Comparison of ENCODE assay signal across 7 mouse cellular contexts in the genomic region with DNA sequence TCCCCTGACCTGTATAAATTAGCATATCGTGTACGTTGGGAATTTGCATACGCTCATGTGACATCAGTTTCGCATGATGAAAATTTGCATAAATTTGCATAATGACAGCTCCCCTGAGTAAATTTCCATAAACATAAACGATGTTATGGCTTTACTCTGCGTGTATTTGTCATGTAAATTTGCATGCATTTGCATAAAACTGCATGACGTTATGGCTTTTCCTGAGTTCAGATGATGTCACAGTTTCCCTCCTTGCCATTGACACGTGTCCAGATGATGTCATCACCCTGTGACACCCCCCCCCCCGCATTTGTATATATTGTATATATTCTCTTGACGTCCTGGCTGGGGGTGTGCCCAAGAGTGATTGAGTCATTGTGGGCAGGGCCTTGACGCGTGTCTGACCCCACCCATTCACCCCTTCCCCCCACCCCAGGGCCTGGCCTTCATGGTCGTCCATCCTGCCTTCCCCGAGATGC.
DNase-seq lines count a peak whose midpoint lies in the region; ATAC-seq and TF ChIP-seq lines count a peak whose summit lies in the region.

No protein-coding gene starts in this region.

- H3K9ac ChIP-seq in forebrain, embryonic 16.5 days (replicated peaks; ENCODE audit: low read depth, low read length): peak overlapping the region; percentile 43; the same call in 1 of the 2 replicates
- peak overlapping the region; percentile 68 for H3K9ac ChIP-seq in liver, embryonic 13.5 days
- H3K9ac ChIP-seq in stomach, postnatal 0 days (ENCODE audit: low read length): peak overlapping the region; percentile 62; the same call in 1 of the 2 replicates

- TF ChIP-seq CTCF in lung, adult 2 months (IDR thresholded peaks at IDR 0.05; ENCODE audit: insufficient read depth, low read length): no peak
- TF ChIP-seq CTCF in cerebellum, adult 2 months (IDR thresholded peaks at IDR 0.05; ENCODE audit: borderline replicate concordance, insufficient read depth, low read depth, low read length): no peak
- TF ChIP-seq CTCF in stomach, postnatal 0 days (IDR thresholded peaks at IDR 0.05; ENCODE audit: low read depth): no peak

- peak overlapping the region; percentile 75; the same call in 1 of the 2 replicates for H3K27ac ChIP-seq in cerebellum, adult 2 months (ENCODE audit: insufficient read depth, low read length)
- peak overlapping the region; percentile 67 for H3K27ac ChIP-seq in forebrain, embryonic 16.5 days (ENCODE audit: low read length)
- H3K27ac ChIP-seq in liver, embryonic 13.5 days: no peak overlapping the region
- H3K27ac ChIP-seq in stomach, postnatal 0 days (replicated peaks): peak overlapping the region; percentile 92; the same call in 1 of the 2 replicates

- no peaks in the 10 kb centered on the region for H3K27me3 ChIP-seq in cerebellum, adult 2 months (ENCODE audit: control insufficient read depth, insufficient read depth, low read length)
- no peaks in the 10 kb centered on the region for H3K27me3 ChIP-seq in forebrain, embryonic 16.5 days (replicated peaks; ENCODE audit: control insufficient read depth, insufficient read depth, low read length)
- no peaks in the 10 kb centered on the region for H3K27me3 ChIP-seq in liver, embryonic 13.5 days
- H3K27me3 ChIP-seq in stomach, postnatal 0 days (ENCODE audit: control insufficient read depth, insufficient read depth, low read length): no peaks in the 10 kb centered on the region

- TF ChIP-seq EP300 in stomach, postnatal 0 days (optimal IDR thresholded peaks at IDR 0.05): no peak

- no peak for DNase-seq in lung, adult 2 months
- no peak for DNase-seq in lung, adult 18-20 months
- peak; percentile 38 to 47 for DNase-seq in cerebellum, adult 2 months
- no peak for DNase-seq in liver, embryonic 13.5 days
- DNase-seq in stomach, postnatal 0 days (ENCODE audit: low spot score): peak; percentile 27
- no peak for DNase-seq in left cerebral cortex, adult 18-20 months (ENCODE audit: low spot score in 2 of 2)

- 55% methylated on average over 14 of the region's 14 CpGs for WGBS in lung, adult 2 months
- 44% methylated on average over 14 of the region's 14 CpGs for WGBS in cerebellum, adult 2 months
- whole genome bisulfite sequencing in forebrain, embryonic 16.5 days: 53% methylated on average over 14 of the region's 14 CpGs
- 64% methylated on average over 14 of the region's 14 CpGs for WGBS in liver, embryonic 13.5 days (ENCODE audit: insufficient replicate concordance)
- WGBS in stomach, postnatal 0 days: 61% methylated on average over 14 of the region's 14 CpGs

- H3K9me3 ChIP-seq in forebrain, embryonic 16.5 days (ENCODE audit: control insufficient read depth, low read length): no peaks in the 10 kb centered on the region
- H3K9me3 ChIP-seq in liver, embryonic 13.5 days (replicated peaks): peaks cover 29% of the 10 kb centered on the region
- H3K9me3 ChIP-seq in stomach, postnatal 0 days (ENCODE audit: control insufficient read depth, low read length): no peaks in the 10 kb centered on the region

- TF ChIP-seq POLR2A in lung, adult 2 months (IDR thresholded peaks at IDR 0.05; ENCODE audit: borderline replicate concordance, extremely low read depth, low read depth, low read length): no peak
- TF ChIP-seq POLR2A in cerebellum, adult 2 months (IDR thresholded peaks at IDR 0.05; ENCODE audit: borderline replicate concordance, insufficient read depth, low read length): no peak

- peak overlapping the region; percentile 93 for H3K4me3 ChIP-seq in lung, adult 2 months (replicated peaks; ENCODE audit: extremely low read depth, low read depth, low read length)
- H3K4me3 ChIP-seq in cerebellum, adult 2 months (replicated peaks; ENCODE audit: insufficient read depth, low read depth, low read length): peak overlapping the region; percentile 92
- peak overlapping the region; percentile 48 for H3K4me3 ChIP-seq in forebrain, embryonic 16.5 days (replicated peaks; ENCODE audit: low read length)
- peak overlapping the region; percentile 71 for H3K4me3 ChIP-seq in liver, embryonic 13.5 days (replicated peaks)
- H3K4me3 ChIP-seq in stomach, postnatal 0 days (ENCODE audit: low read depth, low read length): peak overlapping the region; percentile 60

- H3K36me3 ChIP-seq in forebrain, embryonic 16.5 days (ENCODE audit: control insufficient read depth, insufficient read depth): peaks cover 21% of the 10 kb centered on the region
- peaks cover 45% of the 10 kb centered on the region for H3K36me3 ChIP-seq in liver, embryonic 13.5 days
- H3K36me3 ChIP-seq in stomach, postnatal 0 days (ENCODE audit: control insufficient read depth, insufficient read depth, low read length): peaks cover 7% of the 10 kb centered on the region

- ATAC-seq in forebrain, embryonic 16.5 days: no peak
- no peak for ATAC-seq in liver, embryonic 13.5 days (ENCODE audit: low read depth)
- no peak for ATAC-seq in stomach, postnatal 0 days (ENCODE audit: low FRiP score, low TSS enrichment)

- H3K4me2 ChIP-seq in forebrain, embryonic 16.5 days (ENCODE audit: low read length): peak overlapping the region; percentile 50
- H3K4me2 ChIP-seq in liver, embryonic 13.5 days: peak overlapping the region; percentile 89
- peak overlapping the region; percentile 68 for H3K4me2 ChIP-seq in stomach, postnatal 0 days (replicated peaks; ENCODE audit: low read depth)

- H3K4me1 ChIP-seq in lung, adult 2 months (ENCODE audit: control insufficient read depth, insufficient read depth, low read length): peaks cover 3% of the 10 kb centered on the region; the same call in 1 of the 2 replicates
- peaks cover 13% of the 10 kb centered on the region; the same call in 1 of the 2 replicates for H3K4me1 ChIP-seq in cerebellum, adult 2 months (ENCODE audit: control insufficient read depth, insufficient read depth, low read length)
- peaks cover 4% of the 10 kb centered on the region; the same call in 1 of the 2 replicates for H3K4me1 ChIP-seq in forebrain, embryonic 16.5 days (replicated peaks; ENCODE audit: control insufficient read depth, insufficient read depth, low read length)
- H3K4me1 ChIP-seq in liver, embryonic 13.5 days (replicated peaks): peaks cover 15% of the 10 kb centered on the region
- H3K4me1 ChIP-seq in stomach, postnatal 0 days (replicated peaks; ENCODE audit: control insufficient read depth, insufficient read depth): no peaks in the 10 kb centered on the region

Comparison
In these comparisons a context has a peak if more than half of its experiments do, and no peak if none do; other contexts are left out.
1. DNase-seq: peak in cerebellum, adult 2 months (2 of 2) and stomach, postnatal 0 days (single experiment); none in lung, adult 2 months (single experiment), lung, adult 18-20 months (0 of 2), liver, embryonic 13.5 days (single experiment) and left cerebral cortex, adult 18-20 months (0 of 2).
2. Peak in every context shown above with its lines, with median percentiles within 50 percentile points of each other: H3K4me3 ChIP-seq, H3K4me2 ChIP-seq and H3K9ac ChIP-seq.